Mouse (Mus musculus) neutrophil, adult 5-6 weeks (primary cell): ENCODE measurements around the gene Cyp2g1. TPM values are rescaled to one million over a fixed set of nuclear protein-coding genes. Genes with fewer than 3 reads are reported as not detected.
"Not testable (repeated sequence)": the region's sequence is repeated elsewhere in the genome, so short reads cannot be mapped to it uniquely, and the experiment has no call there.

Experiments used
- ATAC-seq: fragments of 151-379, 151-347 bp; 2 replicates; pipeline ENCODE4 v1.8.0; 2017; ENCODE audit warnings: mild to moderate bottlenecking, moderate TSS enrichment; ENCODE audit not compliant: insufficient number of reproducible peaks, poor library complexity, low FRiP score, severe bottlenecking; ENCODE audit errors: extremely low read depth
- total RNA-seq: library from RNA; stranded (forward); fragments of 200-1000 nt; gene quantifications from 2 replicates; pipeline ENCODE4 v1.2.3, GENCODE M21; 2017

The Cyp2g1 gene
- total RNA-seq, 1 experiment from 2014 or later, result not detected

GRCm38 (mm10) chr7:26843400-26843799 lies 34.7 kb downstream of the Cyp2g1 start:
- not testable (repeated sequence) for ATAC-seq

GRCm38 (mm10) chr7:26850063-26850462 lies 41.4 kb downstream of the Cyp2g1 start:
- not testable (repeated sequence) for ATAC-seq

Other genes starting within 250 kb of the Cyp2g1 start
- not detected in 2 replicates for gene Vmn1r185, start 190.4 kb upstream of the Cyp2g1 start, total RNA-seq
- not detected in 2 replicates for gene Cyp2b23, start 122.5 kb upstream of the Cyp2g1 start, total RNA-seq
- not detected in 2 replicates for gene Cyp2b19, start 51.8 kb upstream of the Cyp2g1 start, total RNA-seq
- gene Cyp2a5, start 26.4 kb downstream of the Cyp2g1 start, total RNA-seq, result not detected in 2 replicates
- gene Cyp2a22, start 130.5 kb downstream of the Cyp2g1 start, total RNA-seq, result not detected in 2 replicates
- not detected in 2 replicates for gene Cyp2a12, start 220.2 kb downstream of the Cyp2g1 start, total RNA-seq